Mouse (Mus musculus): Measurements from ENCODE around the gene Trim45. TPM values are rescaled to one million over a fixed set of nuclear protein-coding genes. Genes with fewer than 3 reads are reported as not detected.

The Trim45 gene
- polyA plus RNA-seq, 1 experiment = 1.9 TPM

DNA sequence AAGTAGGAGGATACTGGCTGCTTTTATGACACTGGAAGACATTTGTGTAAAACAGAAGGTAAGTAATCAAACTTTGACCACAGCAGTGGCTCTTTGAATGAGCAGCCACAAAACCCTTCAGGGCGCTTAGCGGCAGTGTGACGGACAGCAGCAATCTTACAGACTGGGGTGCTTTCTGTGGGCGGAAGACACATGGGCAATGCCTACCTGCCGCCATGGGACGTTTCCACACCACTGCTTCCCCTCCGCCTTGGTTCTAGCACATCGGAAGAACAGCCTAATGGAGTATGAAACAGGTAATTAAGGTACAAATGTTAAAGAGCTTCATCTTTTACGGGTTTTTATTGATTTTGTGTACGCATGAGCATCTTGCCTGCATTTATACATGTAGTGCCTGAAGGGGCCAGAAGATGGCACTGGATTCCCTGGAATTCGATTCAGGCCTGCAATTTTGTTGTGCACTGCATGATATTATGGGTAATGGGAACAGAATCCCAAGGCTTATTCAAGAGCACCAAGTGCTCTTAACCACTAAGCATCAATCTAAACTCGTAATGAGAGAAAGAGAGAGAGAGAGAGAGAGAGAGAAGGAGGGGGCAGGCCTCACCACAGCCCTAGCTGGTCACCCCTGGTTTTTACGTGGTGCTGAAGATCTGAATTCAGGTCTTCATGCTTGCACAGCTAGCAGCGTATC is 42.0 kb downstream of the Trim45 start:
- no peak overlapping the region for H3K27ac ChIP-seq (ENCODE audit: control insufficient read depth, insufficient read depth, low read depth, low read length, poor library complexity)
- H3K4me3 ChIP-seq (replicated peaks; ENCODE audit: control insufficient read depth, low read depth, low read length) = no peak overlapping the region
- 85% methylated on average over 14 of the region's 14 CpGs for WGBS
- TF ChIP-seq POLR2A (IDR thresholded peaks at IDR 0.05; ENCODE audit: borderline replicate concordance, control insufficient read depth, low read depth, low read length) (no peak), CTCF (IDR thresholded peaks at IDR 0.05; ENCODE audit: control insufficient read depth, insufficient read depth, low read length) (0 out of 2 replicates have a peak, but pooled peaks have one; percentile 5)
- H3K4me1 ChIP-seq (ENCODE audit: control insufficient read depth, insufficient read depth, low read length) = no peaks in the 10 kb centered on the region

DNA sequence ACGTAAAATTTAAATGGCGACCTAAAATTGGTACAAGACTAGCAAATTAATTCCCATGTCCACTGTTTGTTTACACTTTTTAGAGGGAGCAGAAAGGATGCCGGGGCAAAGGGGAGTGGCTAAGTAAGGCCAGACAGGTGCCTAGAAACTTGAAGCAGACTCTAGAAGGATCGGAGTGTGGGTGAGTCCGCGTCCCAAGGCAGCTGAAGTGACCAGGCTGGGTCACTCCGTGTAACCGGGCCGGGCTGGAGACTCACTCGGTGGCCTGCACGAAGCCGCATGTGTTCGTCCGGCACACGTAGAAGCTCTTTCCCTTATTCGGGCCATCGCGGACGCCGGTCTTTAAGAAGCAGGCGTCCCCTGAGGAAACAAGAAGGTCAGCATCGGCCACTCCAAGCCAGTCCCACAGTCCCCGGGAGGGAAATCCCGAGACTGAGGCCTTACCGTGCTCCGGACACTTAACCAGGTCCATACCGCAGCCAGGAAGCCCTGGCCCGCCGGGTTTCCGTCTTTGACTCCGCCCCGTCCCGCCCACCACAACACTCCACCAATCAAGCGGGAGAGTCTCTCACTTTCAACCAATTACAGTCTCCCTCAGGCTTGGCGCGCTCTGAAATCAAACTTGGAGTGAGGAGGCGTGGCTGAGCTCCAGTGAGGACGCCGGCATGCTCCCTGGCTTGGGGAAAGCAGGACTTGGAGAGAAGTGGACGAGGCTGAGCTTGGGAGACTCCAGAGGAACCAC is 47.3 kb downstream of the Trim45 start, which contains the start of gene Ttf2:
Gene Ttf2, minus strand, starts transcription at position 488 of the 742 bp plus-strand sequence.
- TF ChIP-seq CTCF (IDR thresholded peaks at IDR 0.05; ENCODE audit: control insufficient read depth, insufficient read depth, low read length) (no peak), POLR2A (IDR thresholded peaks at IDR 0.05; ENCODE audit: borderline replicate concordance, control insufficient read depth, low read depth, low read length) (peak; percentile 49; the same call in 1 of the 2 replicates)
- Histone ChIP-seq H3K4me3 (replicated peaks; ENCODE audit: control insufficient read depth, low read depth, low read length) (peak within 1 kb of the TSS; percentile 79), H3K27ac (ENCODE audit: control insufficient read depth, insufficient read depth, low read depth, low read length, poor library complexity) (no peak within 1 kb of the TSS)

DNA sequence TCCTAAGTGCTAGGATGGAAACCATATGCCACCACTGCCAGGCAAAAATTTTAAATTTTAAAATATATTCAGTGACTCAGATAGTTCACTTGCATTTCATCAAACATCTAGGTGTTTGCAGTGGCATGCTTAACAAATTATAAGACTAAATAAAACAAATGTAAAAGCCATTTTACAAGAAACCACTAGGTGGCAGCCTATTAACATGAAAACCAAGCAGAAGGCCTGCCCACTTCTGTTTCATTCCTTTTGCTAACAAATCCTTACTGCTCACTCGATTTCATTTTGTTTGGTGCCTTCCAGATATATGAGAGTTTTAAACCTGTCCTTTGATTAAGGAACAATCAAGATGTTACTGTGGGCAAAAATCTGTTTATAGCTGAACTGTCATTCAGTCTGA is 51.9 kb downstream of the Trim45 start:
- TF ChIP-seq POLR2A (IDR thresholded peaks at IDR 0.05; ENCODE audit: borderline replicate concordance, control insufficient read depth, low read depth, low read length) (no peak), CTCF (IDR thresholded peaks at IDR 0.05; ENCODE audit: control insufficient read depth, insufficient read depth, low read length) (no peak)

More for the DNA sequence above, 47.3 kb downstream of the Trim45 start, which contains the start of gene Ttf2:
- no peaks in the 10 kb centered on the region for H3K4me1 ChIP-seq (ENCODE audit: control insufficient read depth, insufficient read depth, low read length)
- WGBS = under 1% methylated on average over 40 of the region's 40 CpGs

DNA sequence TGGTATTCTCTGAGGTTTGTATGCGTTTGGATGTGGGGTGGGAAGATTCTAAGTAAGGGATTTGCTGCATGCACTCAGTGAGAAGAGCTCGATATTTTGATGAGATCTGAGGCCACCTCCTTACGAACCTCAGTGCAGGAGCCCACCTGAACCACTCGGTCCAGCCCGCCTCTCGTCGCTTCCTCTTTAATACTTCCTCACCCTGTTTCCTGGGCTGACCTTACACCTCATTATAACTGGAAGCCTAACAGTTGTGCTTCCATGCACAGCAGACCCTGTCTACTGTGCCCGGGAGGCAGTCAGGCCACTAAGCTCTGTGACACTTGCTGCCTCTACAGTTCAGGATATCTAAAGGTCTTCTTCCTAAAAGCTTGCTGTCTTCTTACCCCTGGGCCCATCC is 57.3 kb downstream of the Trim45 start:
- Histone ChIP-seq H3K4me1 (ENCODE audit: control insufficient read depth, insufficient read depth, low read length) (peaks cover 2% of the 10 kb centered on the region; the same call in 1 of the 2 replicates), H3K27ac (ENCODE audit: control insufficient read depth, insufficient read depth, low read depth, low read length, poor library complexity) (no peak overlapping the region), H3K4me3 (replicated peaks; ENCODE audit: control insufficient read depth, low read depth, low read length) (no peak overlapping the region)
- WGBS = 8% methylated on average over 8 of the region's 8 CpGs
- no peak for TF ChIP-seq POLR2A (IDR thresholded peaks at IDR 0.05; ENCODE audit: borderline replicate concordance, control insufficient read depth, low read depth, low read length)
- no peak for TF ChIP-seq CTCF (IDR thresholded peaks at IDR 0.05; ENCODE audit: control insufficient read depth, insufficient read depth, low read length)

More for the DNA sequence above, 51.9 kb downstream of the Trim45 start:
- Histone ChIP-seq H3K4me3 (replicated peaks; ENCODE audit: control insufficient read depth, low read depth, low read length) (no peak overlapping the region), H3K4me1 (ENCODE audit: control insufficient read depth, insufficient read depth, low read length) (no peaks in the 10 kb centered on the region), H3K27ac (ENCODE audit: control insufficient read depth, insufficient read depth, low read depth, low read length, poor library complexity) (no peak overlapping the region)
- WGBS = 0% methylated on average over 1 of the region's 1 CpGs

Other genes with a start within 250 kb of the Trim45 start
- 17.7 and 19.5 TPM in 2 replicates for gene Man1a2, start 236.7 kb upstream of the Trim45 start, polyA plus RNA-seq (2011; ENCODE audit: insufficient read depth, insufficient read length, low replicate concordance, missing spikeins)
- not detected in 2 replicates for gene Vtcn1, start 96.7 kb upstream of the Trim45 start, polyA plus RNA-seq (2011; ENCODE audit: insufficient read depth, insufficient read length, low replicate concordance, missing spikeins)
- gene Ttf2, start 47.5 kb downstream of the Trim45 start, polyA plus RNA-seq (2011; ENCODE audit: insufficient read depth, insufficient read length, low replicate concordance, missing spikeins) = 10.1 and 14.0 TPM in 2 replicates
- gene Cd101, start 107.4 kb downstream of the Trim45 start, polyA plus RNA-seq (2011; ENCODE audit: insufficient read depth, insufficient read length, low replicate concordance, missing spikeins) = 2.6 and 7.8 TPM in 2 replicates
- 0.54 and 1.6 TPM in 2 replicates for gene Ptgfrn, start 188.1 kb downstream of the Trim45 start, polyA plus RNA-seq (2011; ENCODE audit: insufficient read depth, insufficient read length, low replicate concordance, missing spikeins)

Measured in bone marrow, adult 2 months (tissue).